Mouse (Mus musculus): ENCODE measurements around the gene Dse. TPM values are rescaled to one million over a fixed set of nuclear protein-coding genes. Genes with fewer than 3 reads are reported as not detected.

Dse gene
- polyA plus RNA-seq, 1 experiment: 0.99 TPM

DNA sequence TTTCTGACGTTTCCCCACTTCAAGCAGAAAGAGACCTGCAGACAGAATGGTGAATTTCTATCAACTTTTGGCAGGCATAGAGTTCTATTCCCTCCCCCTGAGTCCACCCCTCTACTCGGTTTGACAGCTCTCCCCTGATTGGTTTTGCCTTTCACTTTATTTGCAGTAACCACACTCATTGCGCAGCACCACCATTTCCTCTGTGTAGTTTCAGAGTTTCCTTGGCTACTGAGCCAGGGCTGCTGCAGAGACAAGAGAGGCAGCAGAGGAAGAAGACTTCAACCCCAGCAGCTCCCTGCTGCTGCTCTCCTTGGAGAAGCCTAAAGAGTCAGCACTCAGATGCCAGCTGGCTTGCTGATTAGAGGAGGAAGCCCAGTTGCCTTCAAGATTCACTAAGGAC lies 27.9 kb upstream of the Dse start:
- no peak overlapping the region for H3K27ac ChIP-seq (ENCODE audit: control insufficient read depth, insufficient read depth, low read depth, low read length)
- H3K4me3 ChIP-seq (ENCODE audit: control insufficient read depth, low read depth, low read length): no peak overlapping the region
- no peaks in the 10 kb centered on the region for H3K36me3 ChIP-seq (ENCODE audit: control insufficient read depth, insufficient read depth, low read length)
- peaks cover 4% of the 10 kb centered on the region; the same call in 1 of the 2 replicates for H3K4me1 ChIP-seq (ENCODE audit: control insufficient read depth, insufficient read depth, low read length)
- H3K27me3 ChIP-seq (ENCODE audit: control insufficient read depth, insufficient read depth, low read length): no peaks in the 10 kb centered on the region
- TF ChIP-seq POLR2A (IDR thresholded peaks at IDR 0.05; ENCODE audit: control insufficient read depth, low read depth, low read length): no peak
- TF ChIP-seq CTCF (IDR thresholded peaks at IDR 0.05; ENCODE audit: control insufficient read depth, insufficient read depth, insufficient replicate concordance, low read depth, low read length): no peak

DNA sequence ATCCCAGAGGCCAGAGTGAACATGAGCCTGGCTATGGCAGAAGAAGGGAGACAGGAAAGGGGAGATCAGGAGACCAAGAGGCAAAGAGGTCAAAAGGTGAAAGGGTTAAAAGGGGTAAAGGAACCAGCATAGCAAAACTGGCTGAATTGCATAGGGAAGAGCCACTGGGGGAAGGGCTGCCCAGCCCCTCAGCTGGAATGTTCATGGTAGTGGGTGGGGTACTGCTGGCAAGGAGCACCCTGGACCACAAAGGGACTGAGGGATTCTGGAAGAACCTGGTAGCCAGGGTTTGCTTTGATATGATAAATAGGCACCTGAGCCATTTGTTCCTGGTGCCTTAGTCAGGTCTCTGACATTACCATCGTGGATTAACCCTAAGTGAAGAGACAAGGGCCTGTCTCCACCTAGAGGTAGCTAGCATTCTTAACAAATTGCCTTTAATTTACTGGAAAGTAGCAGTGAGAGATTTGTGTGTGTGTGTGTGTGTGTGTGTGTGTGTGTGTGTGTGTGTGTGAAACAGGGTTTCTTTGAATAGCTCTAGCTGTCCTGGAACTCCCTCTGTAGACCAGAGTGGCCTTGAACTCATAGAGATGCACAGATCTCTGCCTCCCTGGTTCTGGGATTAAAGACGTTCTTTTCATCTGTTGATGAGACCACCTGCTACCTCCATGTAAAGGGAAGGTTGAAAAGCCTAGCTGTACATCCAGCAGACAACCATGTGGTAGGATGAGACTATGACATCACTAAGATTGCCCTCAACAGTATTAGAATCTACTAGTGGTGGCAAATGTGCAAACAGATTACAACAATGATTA lies 26.6 kb upstream of the Dse start:
- no peaks in the 10 kb centered on the region for H3K36me3 ChIP-seq (ENCODE audit: control insufficient read depth, insufficient read depth, low read length)

DNA sequence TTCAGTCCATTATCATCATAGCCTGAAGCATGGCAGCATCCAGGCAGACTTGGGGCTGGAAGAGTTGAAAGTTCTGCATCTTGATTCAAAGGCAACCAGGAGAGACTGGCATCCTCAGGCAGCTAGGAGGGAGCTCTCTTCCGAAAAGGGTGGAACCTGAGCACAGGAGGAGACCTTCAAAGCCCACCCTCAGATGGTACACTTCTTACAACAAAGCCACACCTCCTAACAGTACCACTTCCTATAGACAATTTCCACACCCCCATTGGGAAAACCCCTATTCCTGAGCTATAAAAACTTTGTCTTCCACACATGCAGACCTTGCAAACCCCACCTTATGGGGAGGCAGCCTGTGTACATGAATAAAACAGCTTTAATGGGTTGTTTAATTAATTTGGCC lies 25.9 kb upstream of the Dse start:
- Histone ChIP-seq H3K36me3 (ENCODE audit: control insufficient read depth, insufficient read depth, low read length) (no peaks in the 10 kb centered on the region), H3K4me3 (ENCODE audit: control insufficient read depth, low read depth, low read length) (no peak overlapping the region), H3K27me3 (ENCODE audit: control insufficient read depth, insufficient read depth, low read length) (no peaks in the 10 kb centered on the region), H3K4me1 (ENCODE audit: control insufficient read depth, insufficient read depth, low read length) (peaks cover 4% of the 10 kb centered on the region; the same call in 1 of the 2 replicates), H3K27ac (ENCODE audit: control insufficient read depth, insufficient read depth, low read depth, low read length) (no peak overlapping the region)
- no peak for TF ChIP-seq POLR2A (IDR thresholded peaks at IDR 0.05; ENCODE audit: control insufficient read depth, low read depth, low read length)
- TF ChIP-seq CTCF (IDR thresholded peaks at IDR 0.05; ENCODE audit: control insufficient read depth, insufficient read depth, insufficient replicate concordance, low read depth, low read length): no peak

More for the DNA sequence above, 26.6 kb upstream of the Dse start:
- no peak overlapping the region for H3K27ac ChIP-seq (ENCODE audit: control insufficient read depth, insufficient read depth, low read depth, low read length)
- no peak for TF ChIP-seq CTCF (IDR thresholded peaks at IDR 0.05; ENCODE audit: control insufficient read depth, insufficient read depth, insufficient replicate concordance, low read depth, low read length)
- TF ChIP-seq POLR2A (IDR thresholded peaks at IDR 0.05; ENCODE audit: control insufficient read depth, low read depth, low read length): no peak
- no peak overlapping the region for H3K4me3 ChIP-seq (ENCODE audit: control insufficient read depth, low read depth, low read length)
- peaks cover 4% of the 10 kb centered on the region; the same call in 1 of the 2 replicates for H3K4me1 ChIP-seq (ENCODE audit: control insufficient read depth, insufficient read depth, low read length)
- H3K27me3 ChIP-seq (ENCODE audit: control insufficient read depth, insufficient read depth, low read length): no peaks in the 10 kb centered on the region

DNA sequence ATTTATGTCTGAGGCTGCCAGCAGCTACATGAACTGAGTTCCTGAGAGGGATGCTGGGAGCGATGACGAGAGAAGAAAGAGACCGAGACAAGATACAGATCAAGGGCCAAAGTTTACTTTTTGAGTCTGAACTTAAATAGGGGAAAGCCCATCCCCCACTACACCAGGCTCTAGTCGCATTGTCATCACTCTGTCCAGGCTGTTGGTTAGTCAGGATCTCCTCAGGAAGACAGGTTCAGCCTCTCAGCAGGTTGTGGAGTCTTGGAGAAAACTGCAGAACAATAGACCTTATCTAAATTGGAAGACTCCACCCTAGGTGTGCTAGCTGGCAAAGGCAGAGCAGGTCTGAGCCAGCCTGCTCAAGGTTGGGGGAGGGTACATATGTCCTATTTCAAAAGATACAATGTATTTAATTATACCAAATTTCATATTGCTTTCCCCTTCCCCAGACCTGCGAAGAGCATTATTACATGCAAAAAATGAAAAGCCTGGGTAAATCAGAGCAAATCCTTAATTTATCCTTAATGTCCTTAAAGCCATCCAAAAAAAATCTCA lies 22.7 kb upstream of the Dse start:
- no peak for TF ChIP-seq POLR2A (IDR thresholded peaks at IDR 0.05; ENCODE audit: control insufficient read depth, low read depth, low read length)
- no peak for TF ChIP-seq CTCF (IDR thresholded peaks at IDR 0.05; ENCODE audit: control insufficient read depth, insufficient read depth, insufficient replicate concordance, low read depth, low read length)
- H3K4me3 ChIP-seq (ENCODE audit: control insufficient read depth, low read depth, low read length): no peak overlapping the region
- no peaks in the 10 kb centered on the region for H3K27me3 ChIP-seq (ENCODE audit: control insufficient read depth, insufficient read depth, low read length)
- no peaks in the 10 kb centered on the region for H3K4me1 ChIP-seq (ENCODE audit: control insufficient read depth, insufficient read depth, low read length)
- no peak overlapping the region for H3K27ac ChIP-seq (ENCODE audit: control insufficient read depth, insufficient read depth, low read depth, low read length)
- H3K36me3 ChIP-seq (ENCODE audit: control insufficient read depth, insufficient read depth, low read length): no peaks in the 10 kb centered on the region

DNA sequence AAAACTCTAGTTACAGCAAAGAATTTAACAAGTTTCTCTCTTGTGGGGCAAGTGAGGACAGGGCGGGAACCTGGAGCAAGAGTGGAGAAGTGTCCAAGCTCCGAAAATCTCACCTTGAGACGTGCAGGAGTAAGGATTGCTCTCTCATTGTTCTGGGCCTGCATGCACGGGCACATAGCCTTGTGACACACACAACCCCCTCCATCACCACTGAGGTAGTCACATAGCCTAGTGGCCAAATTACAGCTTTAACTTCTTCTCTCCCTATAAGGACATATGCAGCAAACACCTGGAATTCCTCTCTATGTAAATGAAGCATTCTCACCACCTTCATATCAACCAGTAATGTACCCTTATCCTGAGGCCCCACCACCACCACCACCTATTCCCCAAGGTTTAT lies 22.0 kb upstream of the Dse start:
- Histone ChIP-seq H3K36me3 (ENCODE audit: control insufficient read depth, insufficient read depth, low read length) (no peaks in the 10 kb centered on the region), H3K4me3 (ENCODE audit: control insufficient read depth, low read depth, low read length) (no peak overlapping the region), H3K27me3 (ENCODE audit: control insufficient read depth, insufficient read depth, low read length) (no peaks in the 10 kb centered on the region), H3K4me1 (ENCODE audit: control insufficient read depth, insufficient read depth, low read length) (no peaks in the 10 kb centered on the region), H3K27ac (ENCODE audit: control insufficient read depth, insufficient read depth, low read depth, low read length) (no peak overlapping the region)
- TF ChIP-seq CTCF (IDR thresholded peaks at IDR 0.05; ENCODE audit: control insufficient read depth, insufficient read depth, insufficient replicate concordance, low read depth, low read length): no peak
- TF ChIP-seq POLR2A (IDR thresholded peaks at IDR 0.05; ENCODE audit: control insufficient read depth, low read depth, low read length): no peak

DNA sequence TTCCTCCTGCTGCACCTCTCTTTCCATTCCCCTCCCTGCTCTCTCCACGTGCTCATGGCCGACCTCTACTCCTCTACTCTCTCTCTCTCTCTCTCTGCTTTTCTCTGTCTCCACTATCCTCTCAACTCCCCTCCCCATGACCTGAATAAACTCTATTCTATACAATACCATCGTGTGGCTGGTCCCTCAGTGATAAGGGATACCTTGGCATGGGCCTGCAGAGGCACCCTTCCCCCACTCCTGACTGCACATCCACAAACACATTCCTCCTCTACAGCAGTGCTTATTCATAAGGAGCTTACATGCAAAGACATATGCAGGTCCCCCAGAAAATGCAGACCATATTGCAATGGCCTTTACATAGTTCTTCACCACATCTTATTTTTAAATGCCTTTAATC lies 16.1 kb upstream of the Dse start:
- Histone ChIP-seq H3K4me1 (ENCODE audit: control insufficient read depth, insufficient read depth, low read length) (no peaks in the 10 kb centered on the region), H3K36me3 (ENCODE audit: control insufficient read depth, insufficient read depth, low read length) (no peaks in the 10 kb centered on the region), H3K27ac (ENCODE audit: control insufficient read depth, insufficient read depth, low read depth, low read length) (no peak overlapping the region), H3K27me3 (ENCODE audit: control insufficient read depth, insufficient read depth, low read length) (no peaks in the 10 kb centered on the region), H3K4me3 (ENCODE audit: control insufficient read depth, low read depth, low read length) (no peak overlapping the region)
- no peak for TF ChIP-seq CTCF (IDR thresholded peaks at IDR 0.05; ENCODE audit: control insufficient read depth, insufficient read depth, insufficient replicate concordance, low read depth, low read length)

DNA sequence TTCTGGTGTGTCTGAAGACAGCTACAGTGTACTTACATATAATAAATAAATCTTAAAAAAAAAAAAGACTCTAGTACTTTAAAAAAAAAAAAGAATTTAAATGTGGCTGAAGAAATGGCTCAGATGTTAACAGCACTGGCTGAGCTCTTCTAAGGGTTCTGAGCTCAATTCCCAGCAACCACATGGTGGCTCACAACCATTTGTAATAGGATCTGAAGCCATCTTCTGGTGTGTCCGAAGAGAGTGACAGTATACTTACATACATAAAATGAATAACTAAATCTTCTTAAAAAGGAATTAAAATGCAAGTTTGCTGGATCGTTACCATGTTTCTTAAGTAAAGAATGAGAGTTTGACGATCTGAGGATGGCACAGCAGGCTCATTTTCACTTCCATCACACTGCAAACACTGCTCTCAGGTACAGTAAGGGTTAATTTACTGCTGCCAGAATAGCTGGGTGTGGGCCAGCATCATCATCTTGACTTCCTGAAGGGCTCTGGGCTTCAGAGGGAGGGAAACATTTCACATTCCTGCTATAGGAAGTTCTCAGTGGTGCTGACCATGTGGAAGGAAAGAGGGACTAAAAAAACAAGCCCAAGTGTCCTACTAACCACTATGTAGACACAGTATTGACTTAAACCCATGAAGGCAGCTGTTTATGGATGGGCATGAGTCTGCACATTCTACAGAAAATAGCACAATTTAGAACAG lies 14.6 kb upstream of the Dse start:
- no peak for TF ChIP-seq POLR2A (IDR thresholded peaks at IDR 0.05; ENCODE audit: control insufficient read depth, low read depth, low read length)
- no peak for TF ChIP-seq CTCF (IDR thresholded peaks at IDR 0.05; ENCODE audit: control insufficient read depth, insufficient read depth, insufficient replicate concordance, low read depth, low read length)
- Histone ChIP-seq H3K27ac (ENCODE audit: control insufficient read depth, insufficient read depth, low read depth, low read length) (no peak overlapping the region), H3K4me3 (ENCODE audit: control insufficient read depth, low read depth, low read length) (no peak overlapping the region), H3K36me3 (ENCODE audit: control insufficient read depth, insufficient read depth, low read length) (no peaks in the 10 kb centered on the region), H3K4me1 (ENCODE audit: control insufficient read depth, insufficient read depth, low read length) (no peaks in the 10 kb centered on the region), H3K27me3 (ENCODE audit: control insufficient read depth, insufficient read depth, low read length) (no peaks in the 10 kb centered on the region)

Measured in testis, adult 2 months (tissue).